Mouse (Mus musculus) ES-E14 (cell line): Measurements from ENCODE around the gene Rora.

Source experiments
- CHD2 ChIP-seq: IDR thresholded peaks from 2 replicates; pipeline ENCODE4 v1.6.1; 2014; ENCODE audit warnings: mild to moderate bottlenecking, low read depth, low read length, inconsistent platforms
- HCFC1 ChIP-seq: IDR thresholded peaks from 2 replicates; pipeline ENCODE4 v1.6.1; 2012; ENCODE audit warnings: low read length, inconsistent platforms, borderline replicate concordance; ENCODE audit not compliant: insufficient read depth
- ZC3H11A ChIP-seq: IDR thresholded peaks from 2 replicates; pipeline ENCODE4 v1.6.1; 2012; ENCODE audit warnings: low read depth, mild to moderate bottlenecking, inconsistent platforms, low read length, borderline replicate concordance

DNA sequence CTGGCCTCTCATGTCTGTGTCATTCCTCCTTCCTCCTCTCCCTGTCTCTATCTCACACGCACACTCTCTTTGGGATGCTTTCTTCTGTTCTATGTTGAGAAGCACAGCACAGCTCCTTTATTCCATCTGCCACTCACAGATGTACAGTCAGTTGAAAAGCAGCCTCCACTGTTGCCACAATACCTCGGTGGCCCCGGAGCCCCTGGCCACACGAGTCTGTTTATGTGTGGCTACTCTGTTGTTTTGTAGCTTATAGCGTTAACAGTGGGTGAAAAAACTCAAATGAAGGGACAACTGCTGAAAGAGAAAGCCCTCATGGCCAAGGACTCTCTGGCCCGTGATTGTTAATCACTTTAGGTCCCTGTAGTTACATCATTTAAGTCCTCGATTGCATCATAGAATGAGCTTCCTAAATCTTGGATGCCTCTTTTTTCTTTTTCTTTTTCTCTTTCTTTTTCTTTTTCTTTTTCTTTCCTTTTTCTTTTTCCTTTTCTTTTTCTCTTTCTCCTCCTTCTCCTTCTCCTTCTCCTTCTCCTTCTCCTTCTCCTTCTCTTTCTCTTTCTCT is 336.4 kb downstream of the Rora start:
- TF ChIP-seq CHD2 (no peak), HCFC1 (no peak), ZC3H11A (no peak)
